Mouse (Mus musculus) lung, embryonic 14.5 days (tissue): ENCODE results near the gene Tex10. TPM values are rescaled to one million over a fixed set of nuclear protein-coding genes. Genes with fewer than 3 reads are reported as not detected.

ENCODE experiments used
- ATAC-seq: fragments of 200-750 bp; cut with Nextera tagmentation; 2 replicates; pipeline ENCODE4 v1.8.0; 2017; ENCODE audit warnings: mild to moderate bottlenecking, moderate TSS enrichment, moderate library complexity; ENCODE audit not compliant: insufficient read depth
- DNase-seq: peaks from one replicate; pipeline ENCODE4 v3.0.0-alpha.2; 2015
- H3K27ac ChIP-seq: fragments of 300-500 bp; sonication (generic); 2 replicates; pipeline ENCODE4 v1.5.1; 2014; ENCODE audit warnings: low read depth, mild to moderate bottlenecking, moderate library complexity
- H3K27me3 ChIP-seq: fragments of 300-500 bp; sonication (generic); 2 replicates; pipeline ENCODE4 v1.6.1; 2014; ENCODE audit warnings: low read length, control low read depth; ENCODE audit not compliant: insufficient read depth
- H3K36me3 ChIP-seq: fragments of 300-500 bp; sonication (generic); 2 replicates; pipeline ENCODE4 v1.6.1; 2014; ENCODE audit warnings: control low read depth; ENCODE audit not compliant: insufficient read depth
- H3K4me1 ChIP-seq: fragments of 300-500 bp; sonication (generic); 2 replicates; pipeline ENCODE4 v1.6.1; 2014; ENCODE audit warnings: antibody characterized with exemption, control low read depth; ENCODE audit not compliant: insufficient read depth
- H3K4me2 ChIP-seq: fragments of 300-500 bp; sonication (generic); 2 replicates; pipeline ENCODE4 v1.6.1; 2014; ENCODE audit warnings: mild to moderate bottlenecking
- H3K4me3 ChIP-seq: fragments of 300-500 bp; sonication (generic); 2 replicates; pipeline ENCODE4 v1.5.1; 2014; ENCODE audit warnings: low read depth, low read length
- H3K9ac ChIP-seq: fragments of 300-500 bp; sonication (generic); 2 replicates; pipeline ENCODE4 v1.6.1; 2014
- H3K9me3 ChIP-seq: fragments of 300-500 bp; sonication (generic); 2 replicates; pipeline ENCODE4 v1.6.1; 2016; ENCODE audit warnings: low read depth, low read length, control low read depth
- CTCF ChIP-seq: IDR thresholded peaks from 2 replicates; pipeline ENCODE4 v1.5.1; 2016; ENCODE audit warnings: antibody characterized with exemption, low read depth
- WGBS: fragments of 180-500 bp; shearing (Covaris S2); extraction: QIAGEN DNeasy Blood & Tissue Kit; methylation state at CpG from one replicate; pipeline ENCODE4 v1.1.7; 2014; 5-methylcytosine and 5-hydroxymethylcytosine counted together
- polyA plus RNA-seq: library from polyadenylated mRNA; unstranded; fragments of >200 nt; fragmentation: Nextera tagmentation; extraction: Ambion mirVana; gene quantifications from 2 replicates; pipeline ENCODE4 v1.2.1, GENCODE M21; 2014

Tex10 gene
- polyA plus RNA-seq, 1 experiment from 2014 or later: 71.4 TPM

DNA sequence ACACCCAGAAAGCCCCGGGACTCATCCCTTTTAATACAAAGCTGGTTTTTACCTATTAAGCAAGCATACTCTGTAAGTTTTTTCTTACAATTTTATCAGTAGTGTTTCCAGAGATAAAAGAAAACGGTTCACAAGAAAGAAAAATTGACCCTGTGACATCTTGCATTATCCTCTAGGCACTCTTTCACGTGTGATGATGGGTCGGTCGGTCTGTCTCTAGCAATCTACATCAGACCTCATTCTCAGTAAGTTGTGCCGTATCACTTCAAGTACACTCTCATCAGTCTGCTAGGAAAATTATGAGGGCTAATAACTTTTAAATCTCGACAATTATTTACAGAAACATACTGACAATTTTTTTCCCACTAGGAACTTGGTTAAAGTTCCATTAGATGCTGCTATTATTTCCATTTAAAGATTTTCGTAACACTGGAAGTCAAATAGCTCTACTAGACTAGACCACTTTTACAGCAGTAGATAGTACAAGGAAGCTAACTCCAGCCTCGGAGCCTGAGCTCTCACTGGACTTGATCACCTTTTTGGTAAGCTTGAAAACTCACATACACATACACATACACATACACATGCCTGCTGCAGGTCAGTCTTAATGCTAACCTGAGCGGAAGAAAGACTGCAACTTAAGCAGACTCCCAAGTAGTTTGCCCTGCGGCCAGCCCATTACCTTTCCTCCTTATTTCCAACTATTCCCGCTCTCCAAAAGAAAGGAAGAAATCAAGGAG lies 1.0 kb downstream of the Tex10 start:
- ATAC-seq: peak; percentile 1; the same call in 1 of the 2 replicates

DNA sequence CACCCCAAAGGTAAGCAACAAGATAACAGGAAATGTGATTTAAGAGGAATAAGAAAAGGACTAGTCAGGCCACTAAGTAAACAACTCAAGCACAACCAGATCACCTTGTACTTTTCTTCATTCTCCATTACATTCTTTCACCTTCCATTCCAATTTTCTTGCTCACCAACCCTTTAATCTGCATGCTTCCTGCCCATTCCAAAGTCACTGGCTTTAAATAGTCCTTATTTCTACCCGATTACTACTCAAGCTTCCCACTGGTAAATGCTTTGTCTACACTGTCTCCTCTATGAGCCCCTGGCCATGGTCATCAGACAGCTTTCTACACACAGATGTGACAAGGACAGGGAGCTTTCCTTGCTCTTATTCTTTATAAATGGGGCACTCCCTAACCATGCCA lies 2.3 kb downstream of the Tex10 start:
- ATAC-seq: no peak
- H3K9me3 ChIP-seq: no peaks in the 10 kb centered on the region
- H3K27me3 ChIP-seq: no peaks in the 10 kb centered on the region
- peaks cover 24% of the 10 kb centered on the region for H3K36me3 ChIP-seq
- H3K4me1 ChIP-seq: no peaks in the 10 kb centered on the region
- peak overlapping the region; percentile 82 for H3K4me2 ChIP-seq
- no peak overlapping the region for H3K9ac ChIP-seq
- no peak for DNase-seq
- no peak overlapping the region for H3K4me3 ChIP-seq
- no peak for TF ChIP-seq CTCF
- 67% methylated on average over 1 of the region's 1 CpGs for WGBS
- H3K27ac ChIP-seq: no peak overlapping the region

More for the DNA sequence above, 1.0 kb downstream of the Tex10 start:
- peak overlapping the region; percentile 87; the same call in 1 of the 2 replicates for H3K27ac ChIP-seq
- peaks cover 13% of the 10 kb centered on the region for H3K36me3 ChIP-seq
- H3K9ac ChIP-seq: peak overlapping the region; percentile 96
- H3K27me3 ChIP-seq: no peaks in the 10 kb centered on the region
- peak overlapping the region; percentile 82 for H3K4me2 ChIP-seq
- H3K4me3 ChIP-seq: peak overlapping the region; percentile 95
- no peaks in the 10 kb centered on the region for H3K9me3 ChIP-seq
- DNase-seq: peak; percentile 24
- no peaks in the 10 kb centered on the region for H3K4me1 ChIP-seq
- WGBS: 9% methylated on average over 12 of the region's 12 CpGs
- TF ChIP-seq CTCF: no peak

DNA sequence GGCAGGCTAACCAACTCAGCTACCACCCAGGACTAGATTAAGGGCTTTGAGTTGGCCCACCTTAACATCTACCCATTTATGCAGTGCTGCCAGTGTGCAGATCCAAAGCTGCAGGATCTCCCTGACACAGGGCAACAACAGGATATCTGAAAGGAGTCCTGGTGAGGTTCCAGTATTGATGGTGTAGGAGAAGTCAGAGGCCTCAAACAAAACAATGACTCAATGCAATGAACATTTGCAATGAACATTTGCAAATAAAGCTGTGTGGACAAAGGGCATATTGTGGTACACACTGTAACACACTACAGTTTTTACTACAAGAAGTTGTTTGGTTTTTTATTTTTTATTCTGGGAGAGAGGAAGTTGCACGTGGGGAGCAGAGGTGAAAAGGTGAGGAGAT lies 12.2 kb downstream of the Tex10 start:
- Histone ChIP-seq H3K27me3 (no peaks in the 10 kb centered on the region), H3K4me1 (no peaks in the 10 kb centered on the region), H3K9ac (no peak overlapping the region), H3K27ac (no peak overlapping the region), H3K36me3 (peaks cover 57% of the 10 kb centered on the region), H3K4me3 (no peak overlapping the region), H3K4me2 (no peak overlapping the region), H3K9me3 (no peaks in the 10 kb centered on the region)
- ATAC-seq (no peak), DNase-seq (no peak)
- no peak for TF ChIP-seq CTCF
- WGBS: 74% methylated on average over 1 of the region's 1 CpGs

- Histone ChIP-seq H3K4me2 (no peak overlapping the region), H3K4me1 (no peaks in the 10 kb centered on the region), H3K9ac (no peak overlapping the region), H3K9me3 (no peaks in the 10 kb centered on the region), H3K27me3 (no peaks in the 10 kb centered on the region), H3K27ac (no peak overlapping the region), H3K36me3 (peaks cover 73% of the 10 kb centered on the region), H3K4me3 (no peak overlapping the region)
- 88% methylated on average over 6 of the region's 6 CpGs for WGBS
- ATAC-seq (no peak), DNase-seq (no peak)
- TF ChIP-seq CTCF: no peak
These were observed 14.8 kb downstream of the Tex10 start for GRCm38 (mm10) chr4:48458436-48458835.

DNA sequence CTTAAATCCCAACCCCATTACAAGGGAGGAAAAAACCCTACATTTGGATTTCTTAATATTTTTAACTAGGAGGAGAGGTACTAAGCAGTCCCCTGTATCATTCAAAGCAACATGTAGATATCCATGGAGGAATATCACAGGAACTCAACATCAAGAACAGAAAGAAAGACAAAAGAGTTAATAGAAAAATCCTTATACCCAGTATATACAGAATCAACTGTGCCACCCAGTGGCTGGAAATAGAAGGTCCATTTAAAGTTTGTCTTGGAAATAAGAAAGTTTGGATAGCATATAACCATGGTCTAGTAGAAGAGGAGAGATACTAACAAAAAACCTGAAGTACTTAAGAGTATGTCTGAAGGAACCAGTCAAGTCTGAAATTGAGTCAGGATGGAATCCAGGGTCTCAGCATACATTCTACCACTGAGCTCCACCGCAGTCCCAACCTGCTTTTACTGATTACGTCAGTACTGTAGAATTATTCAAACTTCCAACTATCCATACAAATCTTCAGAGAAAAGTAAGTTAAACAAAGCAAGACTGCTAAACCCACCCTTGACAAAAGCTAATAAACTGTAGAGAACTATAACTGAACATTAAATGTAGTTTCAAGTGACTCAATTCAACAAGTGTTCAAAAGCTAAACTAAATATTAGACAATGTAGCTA lies 19.0 kb downstream of the Tex10 start:
- ATAC-seq: peak; percentile 65
- no peaks in the 10 kb centered on the region for H3K27me3 ChIP-seq
- no peak overlapping the region for H3K27ac ChIP-seq
- TF ChIP-seq CTCF: peak; percentile 37; the same call in 1 of the 2 replicates
- H3K9ac ChIP-seq: no peak overlapping the region
- WGBS: 72% methylated on average over 2 of the region's 2 CpGs
- H3K9me3 ChIP-seq: no peaks in the 10 kb centered on the region
- peak; percentile 54 for DNase-seq
- peaks cover 75% of the 10 kb centered on the region for H3K36me3 ChIP-seq
- no peak overlapping the region for H3K4me2 ChIP-seq
- H3K4me3 ChIP-seq: no peak overlapping the region
- no peaks in the 10 kb centered on the region for H3K4me1 ChIP-seq

DNA sequence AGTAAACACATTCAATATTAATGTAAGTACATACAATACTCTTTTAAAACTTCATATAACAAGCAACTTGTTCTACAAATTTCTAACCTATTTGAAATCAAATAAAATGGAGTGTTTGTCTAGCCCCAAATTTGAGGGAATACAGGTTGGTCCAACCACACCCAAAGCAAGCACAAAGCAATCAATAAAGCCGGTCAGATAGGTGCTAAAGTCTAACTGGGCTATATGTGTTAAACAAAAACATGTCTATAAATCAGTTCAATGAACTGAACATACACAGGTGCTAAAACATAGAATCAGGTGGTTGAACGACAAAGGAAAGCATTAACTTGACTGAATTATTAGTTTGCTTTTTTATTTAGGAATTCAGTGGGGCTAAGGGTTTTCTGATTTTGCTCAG lies 45.2 kb downstream of the Tex10 start:
- TF ChIP-seq CTCF: no peak
- Histone ChIP-seq H3K27me3 (no peaks in the 10 kb centered on the region), H3K36me3 (peaks cover 57% of the 10 kb centered on the region), H3K27ac (no peak overlapping the region), H3K4me1 (no peaks in the 10 kb centered on the region), H3K9ac (no peak overlapping the region), H3K4me2 (no peak overlapping the region), H3K4me3 (no peak overlapping the region), H3K9me3 (no peaks in the 10 kb centered on the region)
- DNase-seq (no peak), ATAC-seq (no peak)
- 75% methylated on average over 2 of the region's 2 CpGs for WGBS

DNA sequence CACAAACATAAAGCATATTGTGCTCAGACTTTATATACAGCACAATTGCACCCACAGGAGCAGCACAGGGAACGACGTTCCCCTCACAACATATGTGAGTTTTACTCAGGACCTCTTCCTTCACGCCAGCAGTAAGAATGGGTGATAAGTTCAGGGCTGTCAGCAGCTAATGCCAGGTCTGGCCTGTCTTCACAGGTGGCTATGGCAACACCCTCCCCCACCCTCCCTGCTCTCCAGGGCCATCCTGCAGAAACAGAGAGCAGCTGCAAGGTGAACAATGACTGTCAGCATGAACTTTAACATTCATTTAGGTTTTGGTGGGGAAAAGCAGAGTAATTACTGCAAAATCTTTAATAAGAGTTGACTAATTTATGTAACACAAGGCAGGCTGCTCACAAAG lies 45.8 kb downstream of the Tex10 start:
- no peaks in the 10 kb centered on the region for H3K9me3 ChIP-seq
- no peaks in the 10 kb centered on the region for H3K27me3 ChIP-seq
- peaks cover 55% of the 10 kb centered on the region for H3K36me3 ChIP-seq
- H3K27ac ChIP-seq: no peak overlapping the region
- DNase-seq (no peak), ATAC-seq (no peak)
- no peak overlapping the region for H3K4me2 ChIP-seq
- 71% methylated on average over 3 of the region's 3 CpGs for WGBS
- no peaks in the 10 kb centered on the region for H3K4me1 ChIP-seq
- TF ChIP-seq CTCF: no peak
- H3K4me3 ChIP-seq: no peak overlapping the region
- H3K9ac ChIP-seq: no peak overlapping the region
